Mouse (Mus musculus): ENCODE measurements around the gene Tmem181a. TPM values are rescaled to one million over a fixed set of nuclear protein-coding genes. Genes with fewer than 3 reads are reported as not detected.
"Not testable (repeated sequence)": the region's sequence is repeated elsewhere in the genome, so short reads cannot be mapped to it uniquely, and the experiment has no call there.

Tmem181a gene
- polyA plus RNA-seq, 1 experiment from 2014 or later, result 2.5 TPM

DNA sequence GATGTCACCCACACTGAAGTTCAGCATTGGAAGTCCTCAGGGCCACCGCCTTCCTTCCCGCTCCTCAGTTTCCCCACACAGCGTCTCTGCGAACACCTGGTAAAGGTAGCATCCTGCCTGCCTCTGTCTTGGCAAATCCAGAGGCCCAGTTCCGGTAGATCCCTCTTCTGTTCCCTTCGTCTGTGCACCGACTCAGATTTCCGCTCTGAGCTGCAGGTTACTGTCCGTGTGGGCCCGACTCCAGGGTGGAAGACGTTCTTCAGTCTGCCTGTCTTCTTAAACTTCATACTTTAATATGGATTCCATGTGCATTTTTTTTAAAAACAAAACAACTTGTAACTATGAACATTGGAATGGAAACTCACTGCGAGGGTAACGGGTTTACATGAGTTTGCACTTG lies 49.8 kb downstream of the Tmem181a start:
- not testable (repeated sequence) for H3K4me1 ChIP-seq (replicated peaks); H3K27ac ChIP-seq (replicated peaks); H3K36me3 ChIP-seq (replicated peaks); H3K4me2 ChIP-seq; H3K9ac ChIP-seq; H3K9me3 ChIP-seq (replicated peaks); H3K27me3 ChIP-seq; ATAC-seq (ENCODE audit: insufficient read depth); H3K4me3 ChIP-seq (replicated peaks)
- WGBS (ENCODE audit: insufficient replicate concordance), result 75% methylated on average over 10 of the region's 13 CpGs

DNA sequence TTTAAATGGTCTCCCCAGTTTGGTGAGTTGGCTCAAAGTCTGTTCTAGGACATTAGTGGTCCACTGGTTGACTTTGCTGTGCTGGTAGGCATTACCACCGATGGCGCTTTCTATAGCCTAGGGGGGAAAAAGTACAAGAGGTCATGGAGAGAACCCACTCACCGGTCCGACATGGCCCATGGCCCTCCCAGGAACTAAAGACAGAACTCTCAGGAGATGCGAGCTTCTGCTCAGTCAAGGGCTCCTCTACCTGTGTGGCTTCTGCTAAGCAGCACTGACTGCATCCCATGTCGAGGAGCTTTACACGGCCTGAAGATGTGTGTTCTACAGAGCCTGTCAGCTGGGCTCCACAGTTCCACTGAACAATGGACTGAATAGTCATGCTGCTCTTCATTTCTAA lies 55.1 kb downstream of the Tmem181a start:
- not testable (repeated sequence) for ATAC-seq (ENCODE audit: insufficient read depth); H3K9ac ChIP-seq; H3K36me3 ChIP-seq (replicated peaks); H3K27me3 ChIP-seq; H3K4me2 ChIP-seq; H3K27ac ChIP-seq (replicated peaks); H3K4me1 ChIP-seq (replicated peaks); H3K4me3 ChIP-seq (replicated peaks); H3K9me3 ChIP-seq (replicated peaks)
- WGBS (ENCODE audit: insufficient replicate concordance), result 82% methylated on average over 7 of the region's 7 CpGs

DNA sequence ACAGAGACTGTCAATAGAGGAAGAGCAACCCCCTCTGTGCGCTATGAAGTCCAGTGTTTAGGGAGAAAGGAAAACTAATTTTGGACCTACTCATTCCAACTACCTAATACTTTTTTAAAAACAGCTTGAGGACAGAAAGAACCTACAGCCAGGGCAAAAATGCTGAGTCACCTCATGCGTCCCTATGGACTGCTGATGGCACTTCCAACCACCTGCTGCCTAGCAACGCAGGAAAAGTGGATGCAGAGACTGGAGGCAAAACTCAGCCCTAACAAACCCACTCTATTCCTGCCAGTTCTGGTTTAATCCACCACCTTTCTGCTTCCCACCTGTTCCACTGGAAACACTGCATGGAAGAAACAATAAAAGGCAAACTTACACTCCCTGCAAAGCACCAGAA lies 56.1 kb downstream of the Tmem181a start:
- H3K4me1 ChIP-seq (replicated peaks); H3K9ac ChIP-seq; H3K4me3 ChIP-seq (replicated peaks); H3K9me3 ChIP-seq (replicated peaks); H3K36me3 ChIP-seq (replicated peaks); H3K27me3 ChIP-seq; H3K4me2 ChIP-seq; H3K27ac ChIP-seq (replicated peaks); ATAC-seq (ENCODE audit: insufficient read depth): not testable (repeated sequence)
- 61% methylated on average over 3 of the region's 3 CpGs for WGBS (ENCODE audit: insufficient replicate concordance)

DNA sequence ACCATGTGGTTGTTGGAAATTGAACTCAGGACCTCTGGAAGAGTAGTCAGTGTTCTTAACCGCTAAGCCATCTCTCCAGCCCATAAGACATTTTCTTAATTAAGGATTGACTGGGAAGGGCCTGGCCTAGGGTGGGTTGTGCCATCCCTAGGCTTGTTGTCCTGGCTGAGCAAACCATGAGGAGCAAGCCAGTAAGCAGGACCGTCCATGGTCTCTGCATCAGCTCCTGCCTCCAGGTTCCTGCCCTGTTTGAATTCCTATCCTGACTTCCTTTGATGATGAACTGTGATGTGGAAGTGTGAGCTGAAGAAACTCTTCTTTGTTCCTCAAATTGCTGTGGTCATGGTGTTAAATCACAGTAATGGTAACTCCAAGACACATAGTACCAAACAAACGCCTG lies 57.8 kb downstream of the Tmem181a start:
- not testable (repeated sequence) for H3K4me3 ChIP-seq (replicated peaks); H3K27me3 ChIP-seq; H3K4me2 ChIP-seq; H3K4me1 ChIP-seq (replicated peaks); H3K9ac ChIP-seq; H3K27ac ChIP-seq (replicated peaks); H3K36me3 ChIP-seq (replicated peaks); H3K9me3 ChIP-seq (replicated peaks); ATAC-seq (ENCODE audit: insufficient read depth)
- 65% methylated on average over 2 of the region's 3 CpGs for WGBS (ENCODE audit: insufficient replicate concordance)

DNA sequence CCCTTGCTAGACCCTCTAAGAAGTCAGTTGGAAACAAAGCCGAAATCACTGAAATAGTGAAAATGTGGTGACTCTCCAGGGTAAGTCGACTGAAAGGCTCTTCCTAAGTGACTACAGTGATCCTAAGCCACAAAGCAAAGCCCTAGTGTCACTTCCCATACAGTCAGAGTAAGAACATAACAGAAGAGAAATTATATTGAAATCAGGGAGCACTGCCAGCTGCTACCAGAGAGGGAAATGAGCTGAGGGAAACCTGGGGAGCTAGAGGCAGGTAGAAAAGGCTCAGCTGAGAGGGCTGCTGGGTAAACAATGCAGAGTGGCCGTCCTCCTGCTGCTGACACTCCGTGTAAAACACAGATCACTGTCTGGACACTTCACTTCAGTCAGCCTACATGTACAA lies 59.0 kb downstream of the Tmem181a start:
- ATAC-seq (ENCODE audit: insufficient read depth); H3K4me1 ChIP-seq (replicated peaks); H3K9ac ChIP-seq; H3K4me2 ChIP-seq; H3K36me3 ChIP-seq (replicated peaks); H3K9me3 ChIP-seq (replicated peaks); H3K27me3 ChIP-seq; H3K27ac ChIP-seq (replicated peaks); H3K4me3 ChIP-seq (replicated peaks): not testable (repeated sequence)
- 56% methylated on average over 4 of the region's 4 CpGs for WGBS (ENCODE audit: insufficient replicate concordance)

DNA sequence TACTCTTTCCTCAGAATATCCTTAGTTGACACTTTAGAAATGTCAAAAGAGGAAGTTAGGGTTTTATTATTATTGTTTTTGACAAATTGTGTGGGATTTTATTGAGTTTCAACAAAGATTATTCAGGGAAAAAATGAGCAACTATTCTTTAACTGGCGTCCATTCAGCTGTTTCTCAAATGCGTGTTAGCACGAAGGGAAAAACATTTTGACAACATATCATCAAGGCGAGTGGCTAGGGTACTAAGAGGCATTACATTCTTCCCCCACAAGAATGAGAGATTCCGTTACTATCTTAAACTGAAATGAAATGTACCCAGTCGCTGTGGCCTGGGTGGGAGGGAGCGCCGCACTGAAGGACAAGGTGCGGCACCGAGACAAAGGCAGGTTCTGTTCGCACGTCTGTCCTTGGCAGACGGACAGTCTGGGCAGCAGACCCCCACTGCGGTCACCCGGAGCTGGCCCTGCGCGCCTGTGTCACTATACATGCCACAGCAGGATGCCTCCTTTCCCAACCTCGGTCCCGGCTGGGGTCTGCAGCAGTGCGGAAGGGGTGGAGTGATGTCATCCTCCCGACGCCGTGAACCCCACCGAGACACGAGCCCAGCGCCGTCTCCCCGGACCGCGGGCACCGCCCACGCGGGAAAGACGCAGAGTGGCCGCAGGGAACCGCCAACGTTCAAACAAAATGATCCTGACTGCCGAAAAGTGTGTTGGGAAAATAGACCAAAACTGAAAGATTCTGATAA lies 59.9 kb downstream of the Tmem181a start:
- Histone ChIP-seq H3K4me3 (replicated peaks) (peak overlapping the region; percentile 60), H3K9ac (peak overlapping the region; percentile 45), H3K4me2 (peak overlapping the region; percentile 78)
- H3K27ac ChIP-seq (replicated peaks); H3K27me3 ChIP-seq; H3K4me1 ChIP-seq (replicated peaks); H3K9me3 ChIP-seq (replicated peaks); H3K36me3 ChIP-seq (replicated peaks): not testable (repeated sequence)
- 2% methylated on average over 38 of the region's 38 CpGs for WGBS (ENCODE audit: insufficient replicate concordance)
- peak; percentile 65 for ATAC-seq (ENCODE audit: insufficient read depth)

DNA sequence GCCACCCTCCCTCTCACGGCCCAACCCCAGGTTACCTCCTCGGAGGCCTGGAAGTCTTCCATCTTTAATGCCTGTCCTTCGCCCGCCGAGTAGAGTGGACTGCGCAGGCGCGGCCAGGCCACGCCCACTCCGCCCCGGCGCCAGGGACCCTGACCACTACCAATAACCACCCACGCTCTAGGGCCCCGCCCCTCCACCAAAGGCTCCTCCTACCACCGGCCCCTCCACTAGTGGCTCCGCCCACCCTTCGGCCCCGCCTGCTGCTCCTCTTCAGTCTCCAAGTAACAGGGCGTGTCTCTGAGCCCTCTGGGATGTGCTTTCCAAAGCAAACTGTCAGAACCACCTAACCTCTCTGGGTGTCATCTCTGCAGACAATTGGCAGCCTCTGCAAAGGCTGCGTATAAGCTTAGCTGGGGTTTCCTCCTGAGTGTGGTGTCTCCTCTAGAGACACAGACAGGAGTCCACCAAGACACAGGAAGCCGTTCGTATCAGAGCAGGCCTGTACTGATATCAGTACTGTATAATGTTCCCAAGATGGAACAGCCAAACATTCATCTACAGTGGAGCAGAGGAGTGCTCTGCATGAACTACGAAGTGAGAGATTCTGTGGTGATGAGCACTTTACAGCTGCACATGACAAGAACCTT lies 60.8 kb downstream of the Tmem181a start, which contains the start of gene Dynlt1a:
Gene Dynlt1a, minus strand, starts transcription at position 162 of the 647 bp plus-strand sequence.
- H3K9me3 ChIP-seq (replicated peaks); H3K4me1 ChIP-seq (replicated peaks); H3K27me3 ChIP-seq; H3K27ac ChIP-seq (replicated peaks); H3K36me3 ChIP-seq (replicated peaks): not testable (repeated sequence)
- Histone ChIP-seq H3K4me3 (replicated peaks) (peak within 1 kb of the TSS; percentile 60), H3K9ac (peak within 1 kb of the TSS; percentile 45), H3K4me2 (peak within 1 kb of the TSS; percentile 78)
- ATAC-seq (ENCODE audit: insufficient read depth), result peak; percentile 87
- 5% methylated on average over 23 of the region's 23 CpGs for WGBS (ENCODE audit: insufficient replicate concordance)

DNA sequence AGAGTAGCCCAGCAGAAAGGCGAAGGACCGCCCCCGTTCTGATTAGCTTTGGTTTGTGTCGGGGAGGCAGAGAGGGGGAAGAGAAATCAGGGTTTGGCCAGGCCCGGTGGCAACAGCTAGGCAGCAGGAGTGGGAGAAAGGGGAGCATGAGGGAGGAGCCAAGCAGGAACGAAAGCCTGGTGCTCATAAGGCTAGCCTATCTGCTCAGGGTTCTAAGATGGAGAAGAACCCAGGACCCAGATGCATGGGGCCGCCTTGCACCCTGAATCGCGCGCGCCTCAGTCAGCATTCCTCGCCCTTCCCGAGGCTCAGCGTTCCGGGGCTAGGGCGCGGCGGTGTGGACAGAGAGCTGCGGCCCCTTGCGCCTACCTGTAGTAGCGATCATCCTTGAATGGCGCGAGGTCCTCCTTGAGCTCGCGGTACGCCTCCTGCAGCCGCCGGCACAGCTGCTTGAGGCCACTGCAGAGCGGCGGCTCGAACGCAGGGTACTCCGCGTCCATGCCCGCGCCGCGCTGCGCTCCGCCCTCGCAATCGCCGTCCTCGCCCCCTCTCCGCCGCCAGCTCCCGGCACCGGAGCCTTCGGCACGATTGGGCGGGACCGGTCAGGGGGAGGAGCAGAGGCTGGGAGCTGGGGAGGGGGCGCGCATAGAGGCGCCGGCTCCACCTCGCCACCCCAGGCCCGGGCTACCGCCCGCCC lies 64.6 kb downstream of the Tmem181a start:
- H3K9ac ChIP-seq; ATAC-seq (ENCODE audit: insufficient read depth); H3K36me3 ChIP-seq (replicated peaks); H3K4me1 ChIP-seq (replicated peaks); H3K27me3 ChIP-seq; H3K27ac ChIP-seq (replicated peaks); H3K4me3 ChIP-seq (replicated peaks); H3K4me2 ChIP-seq; H3K9me3 ChIP-seq (replicated peaks): not testable (repeated sequence)
- 2% methylated on average over 22 of the region's 60 CpGs for WGBS (ENCODE audit: insufficient replicate concordance)

DNA sequence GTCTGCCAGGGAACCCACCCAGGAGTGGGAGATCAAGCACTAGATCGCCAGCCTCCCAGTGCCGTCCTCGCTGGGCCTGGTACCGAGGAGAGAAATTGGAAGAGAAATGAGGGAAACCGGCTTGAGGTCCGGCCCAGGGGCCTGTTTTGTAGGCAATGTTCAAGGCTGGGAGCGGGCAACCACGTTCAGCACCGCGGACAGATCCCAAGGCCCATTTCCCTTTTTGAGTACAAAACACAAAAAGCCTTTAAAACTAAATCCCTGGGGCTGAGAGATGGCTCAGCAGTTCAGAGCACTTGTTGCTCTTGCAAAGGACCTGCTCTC lies 65.1 kb downstream of the Tmem181a start:
- not testable (repeated sequence) for H3K4me2 ChIP-seq; H3K9me3 ChIP-seq (replicated peaks); H3K4me3 ChIP-seq (replicated peaks); H3K4me1 ChIP-seq (replicated peaks); ATAC-seq (ENCODE audit: insufficient read depth); H3K27me3 ChIP-seq; H3K27ac ChIP-seq (replicated peaks); H3K9ac ChIP-seq; H3K36me3 ChIP-seq (replicated peaks)
- WGBS (ENCODE audit: insufficient replicate concordance), result no CpG with 5 or more reads among the region's 10 CpGs

DNA sequence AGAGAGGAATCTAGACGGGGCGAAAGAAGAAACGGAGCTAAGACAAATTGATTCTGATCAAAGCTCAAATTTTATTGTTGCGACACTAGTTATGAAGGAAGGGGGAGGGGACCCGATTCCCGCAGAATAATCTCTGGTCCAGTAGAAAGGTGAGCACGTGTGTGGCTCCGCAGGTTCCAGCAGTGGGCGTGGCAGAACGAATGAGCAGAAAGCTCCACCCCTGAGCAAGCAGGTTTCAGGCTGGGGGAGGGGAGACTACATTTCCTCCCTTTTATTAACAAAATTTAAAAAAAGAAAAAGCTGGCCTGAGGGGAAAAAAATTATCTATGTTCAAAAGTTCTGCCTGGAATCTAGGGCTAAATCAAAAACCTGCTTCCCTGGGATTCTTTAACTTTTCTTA lies 68.4 kb downstream of the Tmem181a start:
- H3K27me3 ChIP-seq; ATAC-seq (ENCODE audit: insufficient read depth); H3K9me3 ChIP-seq (replicated peaks); H3K4me2 ChIP-seq; H3K4me3 ChIP-seq (replicated peaks); H3K4me1 ChIP-seq (replicated peaks); H3K27ac ChIP-seq (replicated peaks); H3K9ac ChIP-seq; H3K36me3 ChIP-seq (replicated peaks): not testable (repeated sequence)
- 54% methylated on average over 10 of the region's 10 CpGs for WGBS (ENCODE audit: insufficient replicate concordance)

DNA sequence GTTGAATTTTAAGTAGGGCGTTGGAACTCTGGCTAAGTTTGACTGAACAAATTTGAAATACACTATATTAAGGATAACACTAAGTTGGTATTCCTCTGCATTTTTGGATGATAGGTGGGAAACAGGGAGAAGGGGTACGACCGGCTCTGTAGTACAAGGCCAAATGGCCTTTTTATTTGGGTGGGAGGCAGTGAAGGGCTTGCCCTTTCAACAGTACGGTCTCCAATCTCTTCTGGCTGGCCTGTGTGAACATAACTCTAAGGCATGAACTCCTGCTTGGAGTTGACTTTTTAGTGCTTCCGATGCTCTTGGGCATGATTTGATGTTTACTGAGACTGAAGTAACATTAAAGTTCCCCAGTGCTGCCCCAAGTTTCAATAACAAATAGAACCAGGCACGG lies 68.9 kb downstream of the Tmem181a start:
- ATAC-seq (ENCODE audit: insufficient read depth); H3K4me1 ChIP-seq (replicated peaks); H3K27me3 ChIP-seq; H3K9me3 ChIP-seq (replicated peaks); H3K27ac ChIP-seq (replicated peaks); H3K36me3 ChIP-seq (replicated peaks); H3K4me3 ChIP-seq (replicated peaks); H3K4me2 ChIP-seq; H3K9ac ChIP-seq: not testable (repeated sequence)
- 56% methylated on average over 6 of the region's 6 CpGs for WGBS (ENCODE audit: insufficient replicate concordance)

Data from liver, embryonic 15.5 days (tissue).